Mouse (Mus musculus) urinary bladder, postnatal 4 days (tissue): ENCODE results near the gene Olfr43.

Experiments used
- DNase-seq, 2 experiments: peaks; one replicate each; pipeline ENCODE4 v3.0.0; 2021 to 2022; ENCODE audit warnings: low spot score in 2 of 2

Olfr43 gene

GRCm38 (mm10) chr11:74211279-74211678 lies at the start of gene Olfr43:
Olfr43 (minus strand) TSS chr11:74211379.
- no peak for DNase-seq

- DNase-seq: no peak
Observed at GRCm38 (mm10) chr11:74259508-74259907, 48.3 kb upstream of the Olfr43 start, which contains the start of gene Olfr406. Olfr406 (plus strand) TSS chr11:74259808.

GRCm38 (mm10) chr11:74241201-74241600 lies 30.0 kb upstream of the Olfr43 start:
- DNase-seq: no peak

GRCm38 (mm10) chr11:74185949-74186348 lies 25.2 kb downstream of the Olfr43 start, which contains the start of gene Olfr403:
Olfr403 (plus strand) TSS chr11:74186249.
- DNase-seq: no peak

GRCm38 (mm10) chr11:74183745-74184144 lies 27.4 kb downstream of the Olfr43 start:
- DNase-seq: no peak

- DNase-seq: no peak
Observed at GRCm38 (mm10) chr11:74183168-74183567, 28.0 kb downstream of the Olfr43 start.

- DNase-seq: no peak
Observed at GRCm38 (mm10) chr11:74168771-74169170, 42.4 kb downstream of the Olfr43 start.
